Mouse (Mus musculus) frontal cortex, postnatal 36 days (tissue): ENCODE results near the gene Chuk.
"Not testable (repeated sequence)": the region's sequence is repeated elsewhere in the genome, so short reads cannot be mapped to it uniquely, and the experiment has no call there.

Experiments
- DNase-seq, 2 experiments: peaks; one replicate each; pipeline ENCODE4 v3.0.0; 2022; ENCODE audit warnings: low spot score in 2 of 2

Gene Chuk

GRCm38 (mm10) chr19:44106831-44107660 is at the start of gene Chuk:
TSS of gene Chuk (minus strand) at chr19:44107480.
- DNase-seq: peak; percentile 91 to 96

DNA sequence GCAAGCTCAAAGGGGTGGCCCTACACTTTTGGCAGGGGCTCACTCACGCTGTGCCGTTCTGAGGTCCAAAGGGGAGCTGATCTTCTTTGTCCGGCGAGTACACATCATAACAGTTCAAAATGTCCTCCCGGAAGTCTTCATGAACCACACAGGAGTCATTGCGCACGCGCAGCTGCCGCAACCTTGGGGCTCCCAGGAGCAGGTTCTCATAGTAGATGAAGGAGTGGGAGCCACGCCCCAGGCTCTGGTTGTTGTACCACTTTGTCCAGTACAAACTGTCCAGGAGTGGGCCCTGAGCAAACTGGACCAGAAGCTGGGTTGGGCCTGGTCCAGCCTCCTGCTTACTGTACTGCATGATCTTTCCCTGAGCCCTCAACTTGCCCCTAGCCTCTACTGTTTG is 49.7 kb upstream of the Chuk start:
- DNase-seq: no peak

DNA sequence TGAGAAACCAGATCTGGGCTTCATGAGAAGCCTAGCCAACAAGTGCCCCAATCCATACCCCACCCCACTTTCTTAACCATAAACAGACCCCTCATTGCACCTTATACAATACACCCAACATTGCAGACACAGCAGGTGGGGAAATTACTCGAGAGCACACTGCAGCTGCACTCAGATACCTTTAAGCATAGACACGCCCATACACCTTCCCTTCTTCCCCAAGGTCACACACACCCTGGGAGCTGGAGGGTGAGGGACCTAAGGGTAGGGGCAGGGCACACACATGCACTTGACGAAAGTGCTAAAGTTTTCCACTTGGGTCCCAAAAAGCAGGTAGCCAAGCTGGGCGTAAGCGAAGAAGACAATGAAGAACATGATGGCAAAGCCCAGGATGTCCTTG is 46.5 kb upstream of the Chuk start:
- DNase-seq: no peak

GRCm38 (mm10) chr19:44148991-44149390 is 41.7 kb upstream of the Chuk start:
- DNase-seq: no peak

- no peak for DNase-seq
Observed at GRCm38 (mm10) chr19:44148345-44148744, 41.1 kb upstream of the Chuk start.

GRCm38 (mm10) chr19:44146951-44147350 is 39.7 kb upstream of the Chuk start:
- no peak for DNase-seq

DNA sequence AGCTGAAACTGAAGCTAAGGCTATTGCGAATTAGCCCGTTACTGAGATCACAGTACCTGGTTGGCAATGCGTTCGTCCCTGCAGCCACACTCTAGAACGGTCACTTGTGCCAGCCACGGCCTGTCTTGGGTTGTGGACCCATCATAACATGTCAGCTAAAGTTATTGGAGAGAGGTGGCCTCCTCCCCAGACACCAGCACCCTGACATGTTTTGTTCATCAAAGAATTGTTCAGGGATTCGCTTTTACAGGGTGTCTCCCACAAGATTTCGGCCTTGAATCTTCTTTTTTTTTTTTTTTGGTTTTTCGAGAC is 39.2 kb upstream of the Chuk start:
- DNase-seq: no peak

DNA sequence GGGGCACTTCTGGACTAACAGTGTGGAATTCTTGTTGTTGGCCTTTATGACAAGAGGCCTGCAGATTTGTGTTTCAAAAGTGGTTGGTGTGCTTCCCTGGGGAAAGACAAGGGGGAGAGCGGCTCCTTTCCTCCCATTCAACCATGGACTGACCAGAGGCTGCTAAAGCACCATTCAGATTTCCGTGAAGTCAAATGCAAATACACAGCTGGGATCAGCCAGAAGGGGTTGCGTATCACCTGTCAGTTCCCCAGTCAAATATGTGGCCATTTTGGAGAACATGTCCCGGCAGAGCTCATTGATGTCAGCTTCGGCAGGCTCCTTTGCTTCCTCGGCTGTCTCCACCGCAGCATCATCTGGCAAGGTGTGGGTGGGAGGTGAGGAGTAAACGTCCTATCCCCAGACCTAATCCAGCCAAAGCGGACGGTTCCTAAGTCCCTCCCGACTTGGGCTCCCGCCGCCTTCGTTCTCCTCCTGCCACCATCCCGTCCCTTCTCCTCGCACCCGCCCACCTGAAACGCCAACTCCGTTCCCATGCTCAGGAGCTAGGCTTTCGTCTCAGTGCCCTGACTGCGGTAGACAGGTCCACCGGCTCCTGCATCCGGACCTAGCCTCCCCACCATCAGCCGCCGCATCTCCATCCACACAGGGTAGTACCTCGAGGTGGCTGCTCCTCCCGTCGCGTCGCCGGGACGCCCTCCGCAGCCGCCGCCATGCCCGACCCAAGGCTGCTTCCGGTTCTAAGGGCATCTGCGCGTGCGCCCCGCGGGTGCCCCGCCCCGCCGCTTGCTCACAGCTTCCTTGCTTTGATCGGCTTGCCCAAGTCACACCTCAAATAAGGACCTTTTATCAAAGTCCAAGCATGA is 38.7 kb upstream of the Chuk start, which contains the start of gene Bloc1s2:
TSS of gene Bloc1s2 (minus strand) at position 745 of the 866 bp plus-strand sequence.
- peak; percentile 88 to 91 for DNase-seq

DNA sequence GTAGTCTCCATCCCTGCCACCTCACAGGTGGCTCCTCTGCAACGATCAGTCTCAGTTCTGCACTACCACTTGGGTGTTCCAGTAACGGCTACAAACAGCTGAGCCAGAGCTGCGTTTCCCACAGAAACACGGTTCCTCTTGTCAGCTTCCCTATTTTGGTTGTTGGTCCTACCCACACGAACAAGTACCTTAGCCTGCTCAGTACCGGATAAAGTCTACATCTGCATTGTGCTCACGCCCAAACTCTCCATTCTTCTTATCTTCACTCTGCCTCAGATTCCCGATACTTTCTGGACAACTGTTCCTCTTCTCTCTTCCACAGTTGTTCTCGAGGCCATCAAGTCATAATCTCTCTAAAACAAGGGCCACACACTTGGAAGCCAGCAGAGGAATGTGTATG is 37.1 kb upstream of the Chuk start:
- no peak for DNase-seq

- DNase-seq: no peak
Observed at GRCm38 (mm10) chr19:44135960-44136485, 28.7 kb upstream of the Chuk start.

GRCm38 (mm10) chr19:44135072-44135959 is 28.0 kb upstream of the Chuk start, which contains the start of gene Cwf19l1:
TSS of gene Cwf19l1 (minus strand) at chr19:44135876.
- peak; percentile 81 to 89 for DNase-seq

DNA sequence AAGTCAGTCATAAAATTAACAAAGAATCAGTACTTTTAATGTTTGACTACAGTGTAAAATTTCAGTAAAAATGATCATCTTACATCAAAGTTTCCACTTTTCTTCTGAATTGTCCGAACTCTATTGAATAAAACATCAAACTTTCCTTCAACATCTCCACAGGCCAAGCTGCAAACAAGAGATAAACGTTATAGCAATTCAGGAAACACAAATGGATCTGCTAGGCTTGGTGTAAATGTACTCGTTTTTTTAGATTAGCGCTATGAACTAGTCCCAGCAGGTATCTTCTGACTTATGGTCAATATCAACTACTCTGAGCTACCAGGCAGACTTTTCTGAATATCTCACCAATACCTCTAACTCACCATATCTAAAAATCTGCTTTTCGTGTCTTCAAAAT is 25.6 kb upstream of the Chuk start:
- no peak for DNase-seq

DNA sequence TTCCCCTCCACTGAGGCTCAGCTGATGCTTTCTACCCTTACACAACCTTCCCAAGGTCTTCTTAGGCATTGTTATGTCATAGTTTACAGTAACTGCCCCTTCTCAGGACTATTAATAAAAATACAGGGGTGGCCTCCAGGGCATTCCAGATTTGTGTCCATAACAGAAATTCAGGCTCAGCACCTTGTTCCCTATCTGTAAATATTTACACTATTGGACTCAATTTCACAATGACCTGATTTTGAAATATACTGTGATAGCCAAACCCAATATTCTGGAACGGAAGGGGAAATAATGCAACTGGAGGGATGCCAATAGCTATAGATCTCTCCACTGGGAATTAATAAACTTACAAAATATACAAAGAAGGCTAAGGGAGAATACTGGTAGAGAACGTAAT is 21.3 kb upstream of the Chuk start:
- DNase-seq: no peak

DNA sequence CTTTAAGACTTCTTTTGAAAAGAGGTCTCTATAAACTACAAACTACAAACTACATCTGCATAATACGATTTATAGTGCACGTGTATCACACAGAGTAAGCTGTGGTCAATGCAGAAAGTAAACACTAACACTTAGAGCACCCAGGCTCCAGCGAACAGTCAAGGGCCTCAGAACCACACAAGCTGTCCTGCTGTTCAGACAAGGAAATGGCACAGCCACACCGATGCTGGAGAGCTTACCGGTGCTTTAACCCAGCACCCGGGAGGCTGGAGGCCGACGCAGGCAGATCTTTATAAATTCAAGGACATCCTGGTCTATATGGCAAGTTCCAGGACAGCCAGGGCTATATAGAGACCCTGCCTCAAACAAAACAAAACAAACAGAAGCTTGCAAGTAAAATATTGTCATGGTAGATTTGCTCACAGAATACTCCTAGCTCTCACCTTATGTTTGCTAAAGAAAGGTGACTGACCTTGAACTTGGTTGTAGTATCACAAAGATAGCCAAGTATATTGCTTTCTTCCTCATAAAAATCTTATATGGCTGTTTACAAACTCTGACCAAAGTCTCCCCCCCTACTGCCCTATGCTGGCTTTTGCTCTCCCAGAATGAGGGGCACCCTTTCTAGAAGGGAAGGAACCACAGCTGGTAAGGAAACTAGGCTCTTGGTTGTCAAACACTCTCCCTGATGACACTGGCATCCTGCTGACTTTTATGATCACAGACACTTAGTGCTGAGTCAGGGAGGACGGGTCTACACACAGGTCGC is 20.6 kb upstream of the Chuk start:
- DNase-seq: no peak

DNA sequence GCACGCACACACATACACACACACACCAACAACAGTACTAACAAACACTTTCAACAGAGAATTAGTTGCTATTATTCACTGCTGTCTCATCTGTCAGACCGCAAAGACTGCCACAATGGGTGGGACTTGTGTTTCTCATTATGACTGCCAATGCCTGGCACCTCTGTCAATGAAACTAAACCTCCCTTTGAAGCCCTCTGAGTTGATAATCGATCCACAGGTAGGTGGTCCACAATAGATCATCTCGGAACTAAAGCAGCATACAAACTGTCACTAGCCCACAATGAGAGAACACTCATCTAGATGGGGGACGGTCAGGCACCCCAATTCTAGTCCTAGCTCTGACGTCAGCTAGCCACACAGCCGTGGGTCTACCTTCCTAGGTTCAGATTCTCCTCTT is 13.9 kb upstream of the Chuk start:
- no peak for DNase-seq

- DNase-seq: not testable (repeated sequence)
Observed at GRCm38 (mm10) chr19:44120686-44121085, 13.4 kb upstream of the Chuk start.

- no peak for DNase-seq
Observed at GRCm38 (mm10) chr19:44117793-44118192, 10.5 kb upstream of the Chuk start.

GRCm38 (mm10) chr19:44111706-44112105 is 4.4 kb upstream of the Chuk start:
- DNase-seq: peak in 1 of 2 experiments; percentile 13

DNA sequence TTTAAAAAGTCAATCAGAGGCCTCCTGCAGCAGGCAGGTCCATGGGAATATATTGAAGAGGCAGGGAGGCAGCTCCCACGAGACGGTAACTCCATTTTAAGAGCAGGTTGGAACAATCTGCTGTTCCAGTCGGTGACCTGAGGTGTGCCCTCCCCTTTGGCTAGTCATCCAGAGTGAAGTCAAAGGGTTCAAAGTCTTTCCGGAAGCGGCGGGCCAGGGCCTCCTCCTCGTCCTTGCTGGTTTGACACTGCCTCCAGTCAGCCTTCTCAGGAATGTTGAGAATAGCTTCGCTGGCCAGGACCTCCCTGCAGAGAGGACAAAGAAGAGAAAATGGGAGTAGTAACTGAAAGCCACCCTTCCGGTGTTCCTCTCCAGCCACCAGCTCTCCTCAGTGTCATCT is 3.1 kb upstream of the Chuk start:
- no peak for DNase-seq

DNA sequence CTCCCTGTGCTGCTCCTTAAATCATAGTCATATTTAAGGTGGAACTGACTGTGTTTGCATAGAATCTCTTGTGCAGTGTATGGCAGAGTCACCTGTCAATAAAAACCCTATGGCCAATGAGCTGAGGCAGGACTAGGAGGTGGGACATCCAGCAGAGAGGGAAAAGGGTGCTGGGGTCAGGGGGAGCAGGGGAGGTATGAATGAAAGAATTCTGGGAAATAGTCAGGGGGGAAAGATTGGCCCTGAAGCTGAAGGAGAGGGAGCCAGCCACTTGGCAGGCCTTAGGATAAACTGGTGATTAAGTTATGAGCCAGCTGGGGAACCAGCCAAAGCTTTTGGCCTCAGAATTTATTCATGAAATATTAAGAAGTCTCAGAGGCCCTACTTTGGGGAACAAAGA is 1.7 kb upstream of the Chuk start:
- no peak for DNase-seq
